Mouse (Mus musculus): ENCODE results near the gene Pigk.
"Not testable (repeated sequence)": the region's sequence is repeated elsewhere in the genome, so short reads cannot be mapped to it uniquely, and the experiment has no call there.

The Pigk gene

DNA sequence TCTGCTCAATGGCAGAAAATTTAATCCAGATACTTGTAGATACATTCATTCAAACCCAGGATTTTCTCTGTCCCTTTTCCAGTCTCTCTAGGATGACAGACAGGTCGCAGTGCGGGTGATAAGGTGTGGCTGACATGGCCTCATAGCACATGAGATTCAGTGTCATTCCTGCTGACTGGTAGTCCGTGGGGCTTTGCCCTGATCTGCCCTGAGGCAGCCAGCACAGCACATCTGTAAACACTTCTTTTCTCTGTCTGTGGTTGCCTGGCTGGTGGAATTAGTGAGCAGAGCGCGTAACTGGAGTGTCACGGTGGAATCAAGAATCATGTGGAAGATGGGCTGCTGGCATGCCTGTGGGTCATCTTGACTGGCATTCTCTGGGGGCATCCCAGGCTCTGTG, 56.2 kb downstream of the Pigk start:
- no peak for DNase-seq

- DNase-seq = no peak
Observed at GRCm38 (mm10) chr3:152776363-152776762, 62.5 kb downstream of the Pigk start.

- DNase-seq = no peak
Observed at GRCm38 (mm10) chr3:152776872-152777540, 63.1 kb downstream of the Pigk start.

- no peak for DNase-seq
Observed at GRCm38 (mm10) chr3:152779819-152780218, 65.9 kb downstream of the Pigk start.

DNA sequence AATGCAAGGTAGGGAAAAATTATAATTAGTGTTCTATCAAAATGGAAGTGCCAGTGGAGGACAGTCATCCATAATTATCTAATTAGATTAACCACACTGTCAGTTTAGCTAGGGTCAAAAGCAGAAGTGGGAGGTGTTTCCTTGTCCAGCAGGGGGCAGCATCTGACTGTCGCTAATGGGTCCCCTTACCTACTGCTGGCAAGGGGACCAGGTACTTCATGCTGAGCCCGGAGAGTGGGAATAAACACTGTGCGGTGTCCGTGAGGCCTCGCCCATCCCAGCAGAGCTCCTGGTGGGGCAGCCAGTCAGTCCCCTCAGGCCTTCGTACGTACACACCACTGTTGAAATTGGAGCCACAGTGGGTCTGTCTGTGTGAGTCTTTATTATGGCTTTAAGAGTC, 69.9 kb downstream of the Pigk start:
- DNase-seq = peak; percentile 89 to 90

- not testable (repeated sequence) for DNase-seq
Observed at GRCm38 (mm10) chr3:152784353-152784752, 70.5 kb downstream of the Pigk start.

DNA sequence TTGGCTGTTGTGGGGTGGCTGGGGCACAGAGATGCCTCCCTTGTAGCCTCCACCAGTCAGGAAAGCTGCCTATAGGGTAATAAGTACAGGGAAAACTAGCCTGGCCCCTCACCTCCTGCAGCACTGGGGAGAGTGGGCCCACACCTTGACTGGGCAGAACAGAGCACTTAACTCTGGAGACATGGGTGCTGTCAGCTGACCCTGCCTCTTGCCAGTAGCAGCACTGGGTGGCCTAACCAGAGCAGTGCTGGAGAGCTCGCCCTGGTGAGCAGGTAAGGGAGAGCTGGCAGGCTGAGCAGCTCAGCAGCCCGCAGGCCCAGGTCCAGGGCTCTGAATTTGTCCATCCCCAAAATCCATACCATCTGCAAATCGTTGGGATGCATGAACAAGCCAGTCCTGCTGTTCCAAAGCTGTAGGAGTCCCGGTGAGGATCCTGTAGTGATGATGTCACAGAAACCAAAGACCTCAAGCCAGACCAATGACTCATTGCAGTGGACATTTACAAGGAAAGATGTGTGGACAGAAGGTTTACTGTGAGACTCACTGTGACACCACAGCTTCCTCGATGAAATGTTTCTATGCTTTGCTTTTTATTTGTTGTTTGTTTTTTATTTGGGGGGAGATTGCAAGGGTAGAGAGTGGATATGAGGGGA, 74.5 kb downstream of the Pigk start:
- DNase-seq = not testable (repeated sequence)

GRCm38 (mm10) chr3:152792601-152793000, 78.7 kb downstream of the Pigk start:
- DNase-seq = no peak

GRCm38 (mm10) chr3:152793006-152793405, 79.1 kb downstream of the Pigk start:
- no peak for DNase-seq

DNA sequence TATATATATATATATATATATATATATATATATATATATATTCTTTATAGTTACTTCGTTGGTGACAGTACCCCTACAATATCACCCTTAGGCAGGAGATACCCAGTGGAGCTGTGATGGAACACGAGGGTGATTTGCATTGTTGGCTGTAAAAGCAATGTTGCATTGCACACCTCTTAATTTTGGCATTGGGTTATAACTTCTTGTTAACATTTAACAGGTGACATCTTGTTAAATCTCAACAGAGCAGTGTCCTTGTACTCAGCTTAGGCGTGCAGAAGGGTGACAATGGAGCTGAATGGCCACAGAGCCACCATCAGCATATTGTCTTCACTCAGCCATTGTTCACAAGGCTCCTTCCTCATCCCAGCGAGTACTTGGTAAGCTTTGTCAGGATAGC, 82.3 kb downstream of the Pigk start:
- DNase-seq = no peak

DNA sequence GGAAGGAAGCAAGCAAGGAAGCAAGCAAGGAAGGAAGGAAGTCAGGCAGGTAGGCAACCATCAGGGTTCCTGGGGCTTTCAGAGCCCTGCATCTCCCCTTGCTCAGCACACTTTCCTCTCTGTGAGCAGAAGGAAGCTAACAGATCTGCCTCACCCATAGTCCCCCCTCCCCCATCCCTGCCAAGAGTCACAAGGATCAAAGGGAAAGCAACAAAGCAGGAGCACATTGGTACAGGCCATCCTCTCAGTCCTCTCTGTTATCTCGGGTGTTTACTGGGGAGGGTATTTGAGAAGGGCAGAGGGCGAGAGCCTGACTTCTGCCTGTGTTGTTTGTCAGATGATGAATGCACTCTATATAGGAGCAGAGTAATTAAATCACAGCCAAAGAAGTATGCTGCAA, 83.5 kb downstream of the Pigk start:
- DNase-seq = peak in 1 of 2 experiments; percentile 15

GRCm38 (mm10) chr3:152799738-152800431, 86.0 kb downstream of the Pigk start:
- peak; percentile 20 to 53 for DNase-seq

GRCm38 (mm10) chr3:152813905-152814304, 100.0 kb downstream of the Pigk start:
- no peak for DNase-seq

DNA sequence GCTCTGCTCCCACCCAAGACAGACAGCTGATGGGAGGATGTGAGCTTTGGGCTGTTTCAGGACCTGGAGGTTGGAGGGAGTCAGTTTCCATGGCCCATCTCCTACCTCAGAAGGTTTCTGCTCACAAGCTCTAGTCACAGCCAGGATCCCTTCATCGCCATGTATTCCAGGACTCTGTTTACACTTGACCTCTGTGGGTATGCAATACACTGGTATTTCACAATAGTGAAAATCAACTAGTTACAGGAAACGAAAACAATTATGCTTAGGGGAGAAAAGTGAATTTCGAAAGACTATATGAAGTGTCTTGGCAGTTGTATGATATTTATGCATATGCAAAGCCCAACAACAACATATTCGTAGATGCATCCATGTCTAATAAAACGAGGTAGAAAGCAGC, 101.2 kb downstream of the Pigk start:
- no peak for DNase-seq

- DNase-seq = no peak
Observed at GRCm38 (mm10) chr3:152820406-152820805, 106.5 kb downstream of the Pigk start.

GRCm38 (mm10) chr3:152821202-152821601, 107.3 kb downstream of the Pigk start:
- peak; percentile 92 for DNase-seq

DNA sequence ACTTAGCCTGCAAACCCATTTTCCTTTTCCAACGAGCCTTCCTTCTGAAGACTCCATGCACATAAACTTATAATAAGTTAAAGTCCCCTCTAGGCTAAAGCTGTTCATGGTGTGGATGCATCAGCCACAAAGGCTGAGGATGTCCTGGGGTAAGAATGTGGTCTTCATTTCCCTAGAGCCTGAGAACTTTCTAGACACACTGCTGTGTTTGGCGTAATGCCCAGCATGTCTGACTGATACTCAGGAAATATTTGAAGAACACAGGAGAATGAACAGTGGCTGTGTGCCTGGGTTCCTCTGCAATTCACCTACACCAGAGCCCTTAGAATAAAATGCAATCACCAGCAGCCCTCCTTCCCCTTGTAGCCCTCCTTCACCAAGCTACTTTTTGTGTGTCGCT, 117.5 kb downstream of the Pigk start:
- DNase-seq = peak; percentile 59 to 66

- DNase-seq = no peak
Observed at GRCm38 (mm10) chr3:152831974-152832373, 118.1 kb downstream of the Pigk start.

DNA sequence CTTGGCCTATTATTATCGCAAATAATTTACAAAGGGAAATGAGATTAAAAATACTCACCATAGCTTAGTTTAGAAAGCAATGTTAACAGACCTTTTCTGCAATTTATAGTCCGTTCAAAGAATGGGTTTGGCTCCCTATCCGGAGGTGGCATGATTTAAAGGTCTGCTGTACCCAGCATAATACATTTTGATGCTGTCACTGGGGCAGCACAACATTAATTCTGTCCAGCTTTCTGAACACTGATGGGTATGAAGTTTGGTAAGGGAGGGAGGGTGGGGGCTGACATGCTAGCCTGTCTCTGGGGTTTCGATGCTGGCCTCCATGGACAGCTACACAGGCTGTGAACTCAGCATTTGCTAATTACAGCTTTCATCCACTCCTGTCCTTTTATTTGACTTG, 118.5 kb downstream of the Pigk start:
- DNase-seq = no peak

DNA sequence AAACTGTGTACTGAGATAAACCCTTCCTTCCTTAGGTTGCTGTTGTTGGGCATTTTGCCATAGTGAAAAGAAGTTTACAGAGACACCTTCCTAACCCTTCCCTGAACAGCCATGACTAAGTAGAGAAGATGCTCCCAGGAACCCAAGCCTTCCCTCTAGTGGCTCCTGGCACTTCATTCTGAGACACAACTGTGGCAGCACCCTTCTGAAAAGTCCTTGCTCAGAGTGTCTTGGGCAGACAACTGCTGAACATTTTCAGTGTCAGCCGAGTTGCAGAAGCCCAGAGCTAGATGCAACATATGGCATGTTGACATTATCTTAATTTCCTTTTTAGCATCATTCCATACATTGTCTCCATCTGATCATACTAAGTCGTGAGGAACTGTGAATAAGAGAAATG, 123.5 kb downstream of the Pigk start:
- DNase-seq = no peak

- no peak for DNase-seq
Observed at GRCm38 (mm10) chr3:152837938-152838337, 124.0 kb downstream of the Pigk start.

GRCm38 (mm10) chr3:152841264-152841663, 127.4 kb downstream of the Pigk start:
- peak in 1 of 2 experiments; percentile 39 for DNase-seq

DNA sequence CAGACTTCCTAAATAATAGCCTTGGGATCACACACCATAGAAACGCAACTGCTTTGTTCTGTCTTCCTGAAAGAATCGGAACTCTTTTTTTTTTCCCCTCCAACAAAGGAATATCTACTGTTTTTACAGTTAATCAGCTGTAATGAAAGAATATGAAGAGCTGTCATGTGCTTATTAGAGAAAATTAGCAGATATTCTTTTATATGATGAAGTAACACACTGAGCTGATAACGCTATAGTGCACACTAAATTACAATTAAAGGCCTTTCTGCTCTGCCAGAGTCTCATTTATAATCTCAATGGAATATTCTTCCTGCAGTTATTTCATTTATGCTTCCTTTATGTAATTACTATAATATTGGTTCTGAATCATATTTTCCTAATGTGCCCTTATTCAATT, 128.7 kb downstream of the Pigk start:
- no peak for DNase-seq

DNA sequence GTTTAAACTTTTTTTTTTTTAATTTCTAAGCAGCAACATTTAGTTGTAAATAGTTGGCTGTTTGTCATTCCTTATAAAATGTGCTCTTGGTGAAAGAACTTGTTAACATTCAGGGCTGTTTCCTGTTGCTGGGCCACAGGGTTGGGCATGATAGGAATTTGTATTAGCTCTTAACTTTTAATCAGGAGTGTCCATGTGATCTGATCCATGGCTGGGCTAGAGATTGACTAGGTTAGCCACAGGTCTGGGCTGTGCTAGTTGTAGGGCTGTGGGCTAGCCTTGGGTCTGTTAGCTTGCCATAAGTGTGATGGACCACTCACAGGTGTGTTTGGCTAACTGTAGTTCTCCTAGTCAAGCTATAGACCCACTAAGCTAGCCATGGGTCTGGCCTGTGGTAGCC, 130.0 kb downstream of the Pigk start:
- DNase-seq = no peak

Data from kidney, postnatal 4 days (tissue).